Mouse (Mus musculus): Measurements from ENCODE around the gene Pip4k2a. TPM values are rescaled to one million over a fixed set of nuclear protein-coding genes. Genes with fewer than 3 reads are reported as not detected.
"Not testable (repeated sequence)": the region's sequence is repeated elsewhere in the genome, so short reads cannot be mapped to it uniquely, and the experiment has no call there.

Pip4k2a gene
- polyA plus RNA-seq, 1 experiment from 2014 or later: 8.3 TPM

DNA sequence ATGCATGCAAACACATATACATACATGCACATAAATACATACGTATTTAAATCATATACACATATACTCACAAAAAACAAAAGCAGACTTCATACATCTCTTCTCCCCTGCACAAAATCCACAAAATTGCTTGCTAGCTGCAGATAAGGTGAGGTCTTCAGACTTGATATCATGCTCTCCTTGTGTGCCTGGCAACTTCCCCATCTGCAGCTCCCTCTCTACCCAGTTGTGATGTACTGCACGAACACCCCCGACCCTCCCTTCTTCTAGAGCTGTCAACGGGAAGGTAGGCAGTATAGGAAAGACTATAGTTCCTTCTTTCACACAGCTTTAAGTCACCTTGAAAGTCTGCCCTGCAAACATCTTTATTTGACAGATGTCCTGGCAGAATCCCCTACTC lies 96.8 kb downstream of the Pip4k2a start:
- Histone ChIP-seq H3K27me3 (no peaks in the 10 kb centered on the region), H3K9ac (replicated peaks) (no peak overlapping the region), H3K4me3 (replicated peaks) (no peak overlapping the region), H3K36me3 (peaks cover 9% of the 10 kb centered on the region; the same call in 1 of the 2 replicates), H3K4me2 (replicated peaks) (no peak overlapping the region), H3K27ac (no peak overlapping the region), H3K9me3 (no peaks in the 10 kb centered on the region), H3K4me1 (replicated peaks) (peaks cover 9% of the 10 kb centered on the region)
- no peak for ATAC-seq
- WGBS: 96% methylated on average over 4 of the region's 4 CpGs

DNA sequence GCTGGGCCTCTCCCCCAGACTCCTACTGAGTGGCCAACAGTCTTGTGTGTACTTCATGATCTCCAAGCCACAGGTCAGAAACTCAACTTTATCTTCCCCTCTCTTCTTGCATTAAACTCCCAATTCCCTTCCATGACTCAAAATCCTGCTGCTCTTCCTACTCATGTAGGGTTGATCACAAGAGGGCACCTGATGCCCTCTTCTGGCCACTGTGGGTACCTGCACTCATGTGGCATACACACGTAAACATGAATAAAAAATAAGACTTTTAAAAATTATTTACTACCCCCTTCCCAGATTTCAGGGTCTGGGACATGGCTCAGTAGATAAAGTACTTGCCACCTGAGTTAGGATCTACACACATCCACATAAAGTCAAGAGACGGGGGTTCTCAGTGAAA lies 97.3 kb downstream of the Pip4k2a start:
- no peak overlapping the region for H3K4me2 ChIP-seq (replicated peaks)
- no peaks in the 10 kb centered on the region for H3K27me3 ChIP-seq
- H3K36me3 ChIP-seq: peaks cover 9% of the 10 kb centered on the region; the same call in 1 of the 2 replicates
- H3K9me3 ChIP-seq: no peaks in the 10 kb centered on the region
- no peak overlapping the region for H3K27ac ChIP-seq
- H3K4me3 ChIP-seq (replicated peaks): no peak overlapping the region
- WGBS: 96% methylated on average over 2 of the region's 2 CpGs
- H3K9ac ChIP-seq (replicated peaks): no peak overlapping the region
- H3K4me1 ChIP-seq (replicated peaks): peaks cover 12% of the 10 kb centered on the region
- no peak for ATAC-seq

DNA sequence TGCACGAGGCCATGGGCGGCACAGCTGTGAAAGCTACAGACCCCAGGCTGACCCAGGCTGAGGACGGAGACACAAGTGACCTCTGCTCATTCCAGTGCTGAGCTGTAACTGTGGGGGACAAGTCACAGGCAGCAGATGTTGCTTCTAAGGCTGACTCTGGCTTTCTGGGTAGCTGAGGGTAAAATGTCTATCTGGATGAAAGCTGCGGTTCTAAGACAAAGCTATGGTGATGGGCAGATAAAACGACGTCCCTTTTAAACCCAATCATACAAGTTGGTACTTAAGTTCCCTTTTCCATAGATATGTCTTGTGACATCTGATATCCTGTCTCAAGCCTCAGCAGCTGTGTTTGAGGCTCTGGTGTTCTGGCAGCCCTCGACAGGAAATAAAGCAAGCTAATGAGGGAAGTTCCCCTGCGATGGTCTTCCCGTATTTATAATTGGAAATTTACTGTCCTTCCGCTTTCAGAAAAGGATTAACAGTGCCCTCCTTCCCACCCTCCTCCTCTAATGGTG lies 100.1 kb downstream of the Pip4k2a start:
- Histone ChIP-seq H3K9ac (replicated peaks) (no peak overlapping the region), H3K9me3 (no peaks in the 10 kb centered on the region), H3K27me3 (no peaks in the 10 kb centered on the region), H3K36me3 (peaks cover 9% of the 10 kb centered on the region; the same call in 1 of the 2 replicates), H3K27ac (no peak overlapping the region), H3K4me2 (replicated peaks) (no peak overlapping the region), H3K4me3 (replicated peaks) (no peak overlapping the region), H3K4me1 (replicated peaks) (peaks cover 12% of the 10 kb centered on the region)
- 42% methylated on average over 10 of the region's 10 CpGs for WGBS
- no peak for ATAC-seq

DNA sequence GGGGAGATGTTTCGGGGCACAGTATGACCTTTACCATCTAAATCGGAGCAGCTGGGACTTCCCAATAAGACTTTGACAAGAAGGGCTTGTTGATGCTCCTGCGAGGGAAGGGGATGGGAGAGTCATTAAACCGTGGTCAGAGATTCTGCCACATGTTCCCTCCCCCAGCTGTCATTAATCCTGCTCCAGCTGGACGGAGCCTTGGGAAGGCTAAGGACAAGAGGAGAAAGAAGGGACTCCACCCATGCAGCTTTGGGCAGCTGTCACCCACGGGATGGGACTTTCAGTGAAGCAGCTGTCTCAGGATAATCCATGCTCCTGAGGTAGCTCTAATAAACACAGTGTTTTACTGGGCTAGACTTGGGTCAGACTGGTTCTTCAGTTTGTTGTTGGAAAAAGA lies 101.9 kb downstream of the Pip4k2a start:
- no peak for ATAC-seq
- 37% methylated on average over 6 of the region's 6 CpGs for WGBS
- peaks cover 8% of the 10 kb centered on the region; the same call in 1 of the 2 replicates for H3K36me3 ChIP-seq
- H3K9me3 ChIP-seq: no peaks in the 10 kb centered on the region
- H3K27ac ChIP-seq: no peak overlapping the region
- no peaks in the 10 kb centered on the region for H3K27me3 ChIP-seq
- H3K9ac ChIP-seq (replicated peaks): no peak overlapping the region
- H3K4me2 ChIP-seq (replicated peaks): no peak overlapping the region
- H3K4me3 ChIP-seq (replicated peaks): no peak overlapping the region
- H3K4me1 ChIP-seq (replicated peaks): peaks cover 12% of the 10 kb centered on the region

DNA sequence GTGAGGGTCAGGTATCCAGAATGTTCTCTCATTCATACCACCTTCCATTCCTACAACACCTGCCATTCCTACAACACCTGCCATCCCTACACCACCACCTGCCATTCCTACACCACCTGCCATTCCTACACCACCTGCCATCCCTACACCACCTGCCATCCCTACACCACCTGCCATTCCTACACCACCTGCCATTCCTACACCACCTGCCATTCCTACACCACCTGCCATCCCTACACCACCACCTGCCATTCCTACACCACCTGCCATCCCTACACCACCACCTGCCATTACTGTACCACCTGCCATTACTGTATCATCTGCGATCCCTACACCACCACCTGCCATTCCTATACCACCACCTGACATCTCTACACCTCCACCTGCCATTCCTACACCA lies 104.6 kb downstream of the Pip4k2a start:
- H3K4me3 ChIP-seq (replicated peaks); H3K27ac ChIP-seq; H3K27me3 ChIP-seq; H3K4me2 ChIP-seq (replicated peaks); H3K36me3 ChIP-seq; ATAC-seq; H3K9me3 ChIP-seq; H3K9ac ChIP-seq (replicated peaks): not testable (repeated sequence)
- 95% methylated on average over 1 of the region's 1 CpGs for WGBS
- peaks cover 12% of the 10 kb centered on the region for H3K4me1 ChIP-seq (replicated peaks)

DNA sequence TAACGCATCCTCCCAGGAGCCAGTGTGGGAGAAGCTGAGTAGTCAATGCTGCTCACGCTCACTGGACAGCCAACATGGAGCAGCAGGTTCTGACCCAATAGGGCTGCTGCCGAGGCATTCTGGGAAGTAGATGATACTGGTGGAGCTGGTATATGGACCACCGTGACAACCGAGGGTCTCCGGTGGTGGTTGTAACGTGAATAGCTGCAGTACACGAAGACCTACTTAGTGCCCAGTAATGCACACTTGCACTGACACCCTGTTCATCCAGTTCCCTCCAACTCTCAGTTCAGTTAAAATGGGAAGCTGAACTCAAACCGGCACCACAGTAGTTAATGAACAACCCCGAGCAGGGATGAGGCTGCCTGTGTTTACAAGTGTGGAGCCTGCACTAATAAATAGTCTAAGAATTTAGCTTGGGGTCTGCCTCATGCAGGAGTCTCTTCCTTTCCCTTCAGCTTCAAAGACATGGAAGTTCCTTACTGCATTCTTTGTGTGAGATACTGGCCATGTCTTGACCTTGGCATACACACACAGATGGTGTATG lies 105.9 kb downstream of the Pip4k2a start:
- H3K27me3 ChIP-seq: no peaks in the 10 kb centered on the region
- H3K4me3 ChIP-seq (replicated peaks): no peak overlapping the region
- no peaks in the 10 kb centered on the region for H3K36me3 ChIP-seq
- no peak overlapping the region for H3K4me2 ChIP-seq (replicated peaks)
- H3K27ac ChIP-seq: no peak overlapping the region
- ATAC-seq: no peak
- peaks cover 6% of the 10 kb centered on the region for H3K4me1 ChIP-seq (replicated peaks)
- H3K9ac ChIP-seq (replicated peaks): no peak overlapping the region
- WGBS: 96% methylated on average over 10 of the region's 10 CpGs
- no peaks in the 10 kb centered on the region for H3K9me3 ChIP-seq

DNA sequence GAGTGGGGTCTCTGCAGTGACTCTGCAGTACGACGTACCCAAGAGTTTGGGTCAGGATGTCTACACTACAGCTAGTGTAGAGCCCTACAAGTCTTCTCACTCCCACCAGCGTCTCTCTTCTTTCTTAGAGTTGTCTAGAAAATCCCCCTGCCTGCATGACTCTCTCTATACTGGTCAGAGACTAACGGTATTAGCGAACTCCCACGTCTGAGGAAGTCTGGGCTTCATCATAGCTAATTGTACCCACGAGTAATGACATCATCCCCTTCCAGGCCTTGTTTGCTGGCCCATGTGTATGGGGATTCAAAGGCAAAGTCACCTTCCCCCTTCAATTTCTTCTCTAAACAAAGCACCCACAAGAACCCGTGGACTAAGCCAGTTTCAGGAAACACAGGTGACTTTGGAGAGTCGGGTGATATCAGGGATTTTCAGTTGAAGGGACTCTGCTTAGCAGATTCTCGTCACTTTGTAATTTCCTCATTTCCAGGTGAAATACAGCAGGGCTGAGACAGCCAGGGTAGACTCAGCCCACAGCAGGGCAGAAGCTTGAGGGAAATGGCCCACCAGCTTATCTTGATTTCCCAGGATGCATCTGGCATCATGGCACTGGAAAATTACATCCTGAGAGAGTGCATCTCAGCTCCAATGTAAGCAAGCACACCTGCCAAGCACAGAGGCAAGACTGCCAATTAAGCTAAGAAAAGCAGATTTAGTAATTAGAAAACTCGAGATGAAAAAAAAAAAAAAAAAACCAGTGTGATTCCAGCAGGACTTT lies 107.5 kb downstream of the Pip4k2a start:
- Histone ChIP-seq H3K9me3 (no peaks in the 10 kb centered on the region), H3K4me1 (replicated peaks) (no peaks in the 10 kb centered on the region), H3K4me3 (replicated peaks) (no peak overlapping the region), H3K36me3 (no peaks in the 10 kb centered on the region), H3K27ac (no peak overlapping the region), H3K9ac (replicated peaks) (no peak overlapping the region), H3K27me3 (no peaks in the 10 kb centered on the region), H3K4me2 (replicated peaks) (no peak overlapping the region)
- ATAC-seq: no peak
- 76% methylated on average over 11 of the region's 11 CpGs for WGBS

DNA sequence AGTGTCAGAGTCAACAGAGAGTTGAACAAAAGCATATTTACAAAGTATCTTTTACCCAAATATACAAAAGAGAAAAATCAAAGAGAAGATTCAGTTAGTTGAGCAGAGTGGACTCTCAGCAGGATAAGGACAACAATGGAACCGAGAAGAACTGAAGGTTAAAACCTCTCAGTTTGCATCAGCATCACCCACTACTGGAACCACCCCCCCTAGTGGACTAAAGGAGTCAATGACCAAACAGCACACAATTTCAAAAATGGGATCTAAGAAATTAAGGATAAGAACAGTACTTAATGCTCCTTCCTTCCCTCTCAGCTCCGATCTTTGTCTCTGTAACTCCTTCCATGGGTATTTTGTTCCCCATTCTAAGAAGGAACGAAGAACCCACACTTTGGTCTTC lies 113.6 kb downstream of the Pip4k2a start:
- WGBS: 79% methylated on average over 3 of the region's 3 CpGs
- H3K4me2 ChIP-seq (replicated peaks): no peak overlapping the region

DNA sequence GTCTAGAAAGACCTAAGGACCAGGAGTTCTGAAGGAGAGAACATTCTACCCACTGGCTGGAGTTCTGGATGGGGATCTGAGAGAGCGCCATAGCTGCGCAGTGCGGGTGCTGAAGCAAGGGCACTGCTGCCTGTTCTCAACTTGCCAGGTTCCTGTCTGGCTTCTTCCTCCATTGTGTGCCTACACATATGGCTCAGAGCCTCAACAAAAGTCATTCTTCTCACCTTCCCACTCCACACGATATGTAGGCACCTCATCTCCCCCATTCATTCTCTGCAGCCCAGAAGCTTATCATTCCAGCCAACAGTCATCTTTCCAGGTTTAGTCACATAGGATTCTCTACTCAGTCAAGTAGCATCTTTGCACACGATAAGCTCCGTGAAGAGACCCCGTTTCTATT lies 123.3 kb downstream of the Pip4k2a start:
- Histone ChIP-seq H3K9me3 (no peaks in the 10 kb centered on the region), H3K27ac (no peak overlapping the region), H3K4me3 (replicated peaks) (no peak overlapping the region), H3K4me1 (replicated peaks) (no peaks in the 10 kb centered on the region), H3K4me2 (replicated peaks) (no peak overlapping the region), H3K9ac (replicated peaks) (no peak overlapping the region), H3K27me3 (no peaks in the 10 kb centered on the region), H3K36me3 (no peaks in the 10 kb centered on the region)
- ATAC-seq: no peak
- WGBS: 92% methylated on average over 7 of the region's 7 CpGs

More for the DNA sequence above, 113.6 kb downstream of the Pip4k2a start:
- Histone ChIP-seq H3K4me1 (replicated peaks) (no peaks in the 10 kb centered on the region), H3K9ac (replicated peaks) (no peak overlapping the region), H3K36me3 (no peaks in the 10 kb centered on the region), H3K27me3 (no peaks in the 10 kb centered on the region), H3K9me3 (no peaks in the 10 kb centered on the region), H3K4me3 (replicated peaks) (no peak overlapping the region), H3K27ac (no peak overlapping the region)
- no peak for ATAC-seq

DNA sequence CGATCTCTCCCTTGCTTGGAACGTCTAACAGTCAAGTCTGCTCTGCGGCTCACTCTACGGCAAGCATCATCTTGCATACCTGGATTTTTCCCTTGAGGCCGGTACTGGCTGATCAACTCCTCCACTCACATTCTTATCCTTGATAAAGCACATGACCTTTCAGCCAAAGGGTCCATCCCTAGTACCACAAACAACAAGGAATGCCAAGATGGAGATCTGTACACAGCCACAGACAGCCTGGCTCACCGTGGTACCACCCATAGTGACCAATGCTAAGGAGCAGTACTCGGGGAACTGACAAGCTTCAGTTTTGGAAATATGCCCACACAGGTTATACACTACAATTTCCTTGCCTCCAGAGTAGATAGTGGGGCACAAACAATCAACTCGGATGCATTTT lies 123.9 kb downstream of the Pip4k2a start:
- no peaks in the 10 kb centered on the region for H3K36me3 ChIP-seq
- no peak overlapping the region for H3K9ac ChIP-seq (replicated peaks)
- H3K27me3 ChIP-seq: no peaks in the 10 kb centered on the region
- H3K27ac ChIP-seq: no peak overlapping the region
- no peak overlapping the region for H3K4me2 ChIP-seq (replicated peaks)
- H3K4me1 ChIP-seq (replicated peaks): no peaks in the 10 kb centered on the region
- 95% methylated on average over 8 of the region's 8 CpGs for WGBS
- ATAC-seq: no peak
- H3K9me3 ChIP-seq: no peaks in the 10 kb centered on the region
- no peak overlapping the region for H3K4me3 ChIP-seq (replicated peaks)

DNA sequence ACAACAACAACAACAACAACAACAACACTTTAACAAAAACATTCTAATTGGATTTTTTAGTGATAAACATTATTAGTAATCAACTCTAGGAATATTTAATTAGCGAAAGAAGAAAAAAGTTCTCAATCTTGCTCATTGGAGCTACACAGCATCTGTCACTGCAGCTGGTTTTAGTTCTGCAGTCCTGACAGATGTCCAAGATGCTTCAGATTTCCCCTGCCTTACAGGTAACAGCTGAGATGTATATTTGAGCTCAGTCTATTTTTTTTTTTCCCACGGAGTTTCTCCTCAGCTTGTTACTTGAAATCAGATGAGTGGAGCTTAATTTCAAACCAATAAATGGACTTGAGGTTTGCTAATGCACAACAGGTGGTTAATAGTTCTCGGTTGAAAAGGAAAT lies 124.5 kb downstream of the Pip4k2a start:
- 85% methylated on average over 3 of the region's 3 CpGs for WGBS
- H3K27me3 ChIP-seq: no peaks in the 10 kb centered on the region
- H3K9me3 ChIP-seq: no peaks in the 10 kb centered on the region
- no peak overlapping the region for H3K4me2 ChIP-seq (replicated peaks)
- H3K4me3 ChIP-seq (replicated peaks): no peak overlapping the region
- no peak overlapping the region for H3K27ac ChIP-seq
- no peak overlapping the region for H3K9ac ChIP-seq (replicated peaks)
- no peaks in the 10 kb centered on the region for H3K36me3 ChIP-seq
- no peaks in the 10 kb centered on the region for H3K4me1 ChIP-seq (replicated peaks)
- no peak for ATAC-seq

DNA sequence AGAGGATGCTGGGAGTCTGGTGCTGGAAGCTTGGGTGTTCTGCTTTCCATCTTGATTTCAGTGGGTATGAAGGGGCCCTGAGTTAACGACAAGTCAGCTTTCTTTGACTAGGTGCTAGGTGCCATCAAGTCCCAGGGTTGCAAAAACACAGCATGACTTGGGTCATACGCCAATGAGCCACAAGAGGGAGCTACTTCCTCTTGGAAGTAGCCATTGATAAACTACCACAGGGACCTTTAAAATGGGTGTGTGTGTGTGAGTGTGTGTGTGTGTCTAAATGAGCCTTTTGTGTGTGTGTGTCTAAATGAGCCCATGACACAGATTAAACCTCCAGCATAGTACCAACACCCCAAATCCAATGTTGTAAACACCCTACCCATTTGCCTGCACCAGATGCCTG lies 125.1 kb downstream of the Pip4k2a start:
- H3K4me2 ChIP-seq (replicated peaks): no peak overlapping the region
- no peak overlapping the region for H3K9ac ChIP-seq (replicated peaks)
- no peaks in the 10 kb centered on the region for H3K9me3 ChIP-seq
- no peaks in the 10 kb centered on the region for H3K4me1 ChIP-seq (replicated peaks)
- WGBS: 11% methylated on average over 2 of the region's 2 CpGs
- H3K36me3 ChIP-seq: no peaks in the 10 kb centered on the region
- no peak overlapping the region for H3K27ac ChIP-seq
- no peak for ATAC-seq
- no peak overlapping the region for H3K4me3 ChIP-seq (replicated peaks)
- no peaks in the 10 kb centered on the region for H3K27me3 ChIP-seq

Measured in midbrain, embryonic 13.5 days (tissue).